Mouse (Mus musculus): ENCODE measurements around the gene Rab11b.

GRCm38 (mm10) chr17:33757231-33757630, 3.1 kb downstream of the Rab11b start:
- TF ChIP-seq CTCF (IDR thresholded peaks at IDR 0.05; ENCODE audit: low read depth) (no peak), EP300 (IDR thresholded peaks at IDR 0.05; ENCODE audit: low read depth) (no peak)

Data from liver, postnatal 0 days (tissue).